Mouse (Mus musculus) urinary bladder, adult 18-20 months (tissue): ENCODE data around the gene Rpl38.

ENCODE experiments used
- DNase-seq, 2 experiments: peaks; one replicate each; pipeline ENCODE4 v3.0.0; 2022; ENCODE audit warnings: low spot score in 2 of 2, mixed read lengths in 2 of 2

Gene Rpl38

GRCm38 (mm10) chr11:114676896-114677530 is 8.7 kb downstream of the Rpl38 start:
- no peak for DNase-seq

GRCm38 (mm10) chr11:114679582-114679981 is 11.3 kb downstream of the Rpl38 start:
- no peak for DNase-seq

GRCm38 (mm10) chr11:114680291-114680690 is 12.0 kb downstream of the Rpl38 start:
- no peak for DNase-seq

- DNase-seq: no peak
Observed at GRCm38 (mm10) chr11:114681054-114681453, 12.7 kb downstream of the Rpl38 start.

- no peak for DNase-seq
Observed at GRCm38 (mm10) chr11:114682321-114682900, 14.1 kb downstream of the Rpl38 start.

- DNase-seq: no peak
Observed at GRCm38 (mm10) chr11:114683029-114683721, 14.9 kb downstream of the Rpl38 start.

GRCm38 (mm10) chr11:114683722-114684621 is 15.6 kb downstream of the Rpl38 start:
- no peak for DNase-seq

- DNase-seq: no peak
Observed at GRCm38 (mm10) chr11:114684627-114685373, 16.5 kb downstream of the Rpl38 start.

GRCm38 (mm10) chr11:114685526-114686040 is 17.3 kb downstream of the Rpl38 start:
- no peak for DNase-seq

GRCm38 (mm10) chr11:114686221-114686959 is 18.1 kb downstream of the Rpl38 start:
- no peak for DNase-seq

- no peak for DNase-seq
Observed at GRCm38 (mm10) chr11:114687574-114688188, 19.4 kb downstream of the Rpl38 start.

GRCm38 (mm10) chr11:114688729-114689128 is 20.4 kb downstream of the Rpl38 start:
- no peak for DNase-seq

- DNase-seq: no peak
Observed at GRCm38 (mm10) chr11:114690192-114690591, 21.9 kb downstream of the Rpl38 start.

- DNase-seq: no peak
Observed at GRCm38 (mm10) chr11:114691454-114692182, 23.3 kb downstream of the Rpl38 start.

- DNase-seq: no peak
Observed at GRCm38 (mm10) chr11:114692601-114693000, 24.3 kb downstream of the Rpl38 start.

GRCm38 (mm10) chr11:114693456-114693855 is 25.1 kb downstream of the Rpl38 start:
- no peak for DNase-seq

- DNase-seq: no peak
Observed at GRCm38 (mm10) chr11:114694451-114694850, 26.1 kb downstream of the Rpl38 start.

- DNase-seq: peak in 1 of 2 experiments; percentile 30
Observed at GRCm38 (mm10) chr11:114698496-114698895, 30.2 kb downstream of the Rpl38 start.

GRCm38 (mm10) chr11:114699511-114699910 is 31.2 kb downstream of the Rpl38 start:
- peak in 1 of 2 experiments; percentile 40 for DNase-seq
